Mouse (Mus musculus) MEL (cell line): Measurements from ENCODE around the gene Tekt4.

ENCODE experiments used
- CHD1 ChIP-seq: IDR thresholded peaks from 2 replicates; pipeline ENCODE4 v1.6.1; 2012; ENCODE audit warnings: low read depth, mild to moderate bottlenecking, inconsistent platforms, low read length, improper control_type of control experiment
- CHD2 ChIP-seq: IDR thresholded peaks from 2 replicates; pipeline ENCODE4 v1.6.1; 2011; ENCODE audit warnings: low read length, improper control_type of control experiment
- CTCF ChIP-seq, 3 experiments: IDR thresholded peaks in 2 of 3; conservative IDR thresholded peaks in 1 of 3; 2 replicates each; pipeline ENCODE4 v1.5.1; 2011 to 2012; ENCODE audit warnings: low read length in 3 of 3, low read depth in 2 of 3, mild to moderate bottlenecking in 2 of 3, improper control_type of control experiment in 1 of 3, inconsistent platforms in 1 of 3, mixed read lengths in 1 of 3, moderate library complexity in 1 of 3; ENCODE audit not compliant: control insufficient read depth in 1 of 3, insufficient read depth in 1 of 3, poor library complexity in 1 of 3, severe bottlenecking in 1 of 3
- ELF1 ChIP-seq: IDR thresholded peaks from 2 replicates; pipeline ENCODE4 v1.6.1; 2014; ENCODE audit warnings: low read depth, mild to moderate bottlenecking, inconsistent platforms, low read length, improper control_type of control experiment, moderate library complexity
- EP300 ChIP-seq, 2 experiments: IDR thresholded peaks; 2 replicates each; pipeline ENCODE4 v1.6.1; 2011; ENCODE audit warnings: improper control_type of control experiment in 2 of 2, low read length in 2 of 2, low read depth in 1 of 2, mild to moderate bottlenecking in 1 of 2
- ETS1 ChIP-seq: IDR thresholded peaks from 2 replicates; pipeline ENCODE4 v1.6.1; 2012; ENCODE audit warnings: low read depth, mild to moderate bottlenecking, inconsistent platforms, low read length, improper control_type of control experiment, moderate library complexity
- MAFK ChIP-seq: IDR thresholded peaks from 2 replicates; pipeline ENCODE4 v1.6.1; 2011; ENCODE audit warnings: low read depth, mild to moderate bottlenecking, low read length, improper control_type of control experiment, borderline replicate concordance
- MXI1 ChIP-seq: IDR thresholded peaks from 2 replicates; pipeline ENCODE4 v1.6.1; 2011; ENCODE audit warnings: mild to moderate bottlenecking, low read depth, low read length, improper control_type of control experiment
- POLR2A ChIP-seq, 2 experiments: IDR thresholded peaks; 2 replicates each; pipeline ENCODE4 v1.6.1; 2011 to 2012; ENCODE audit warnings: low read length in 2 of 2, mild to moderate bottlenecking in 2 of 2, control low read depth in 1 of 2, improper control_type of control experiment in 1 of 2, low read depth in 1 of 2, moderate library complexity in 1 of 2; ENCODE audit not compliant: control insufficient read depth in 1 of 2, insufficient read depth in 1 of 2, poor library complexity in 1 of 2
- TAL1 ChIP-seq: IDR thresholded peaks from 2 replicates; pipeline ENCODE4 v1.6.1; 2012; ENCODE audit warnings: mild to moderate bottlenecking, inconsistent platforms, low read length, moderate library complexity, mixed read lengths
- TCF12 ChIP-seq: IDR thresholded peaks from 2 replicates; pipeline ENCODE4 v1.6.1; 2014; ENCODE audit warnings: low read depth, mild to moderate bottlenecking, inconsistent platforms, low read length, improper control_type of control experiment, moderate library complexity
- ZC3H11A ChIP-seq: IDR thresholded peaks from 2 replicates; pipeline ENCODE4 v1.6.1; 2012; ENCODE audit warnings: low read depth, mild to moderate bottlenecking, inconsistent platforms, low read length, improper control_type of control experiment
- ZKSCAN1 ChIP-seq: IDR thresholded peaks from 2 replicates; pipeline ENCODE4 v1.6.1; 2012; ENCODE audit warnings: low read depth, mild to moderate bottlenecking, inconsistent platforms, low read length, improper control_type of control experiment, moderate library complexity
- ZNF384 ChIP-seq: IDR thresholded peaks from 2 replicates; pipeline ENCODE4 v1.6.1; 2012; ENCODE audit warnings: low read depth, mild to moderate bottlenecking, inconsistent platforms, low read length, improper control_type of control experiment

DNA sequence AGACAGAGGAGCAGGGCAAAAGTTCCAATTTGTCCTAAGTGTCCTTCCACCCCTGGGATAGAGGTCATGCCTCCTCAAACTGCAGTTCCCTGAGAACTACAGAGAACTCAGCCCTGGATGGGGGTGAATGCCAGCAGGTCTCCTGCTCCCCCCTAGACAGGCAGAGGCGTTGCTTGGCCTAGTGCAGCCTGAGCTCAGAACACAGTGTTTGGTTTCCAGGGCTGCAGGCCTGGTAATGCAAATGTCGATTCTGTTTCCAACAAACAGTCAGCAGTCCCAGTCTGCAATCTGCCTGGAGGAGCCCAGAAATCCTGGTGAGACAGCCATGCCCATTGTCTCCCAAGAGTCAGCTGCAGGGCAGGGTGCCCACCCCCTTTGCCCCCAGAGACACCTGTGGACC, at the start of gene Tekt4:
- TF ChIP-seq ELF1 (no peak), EP300 (IDR thresholded peaks at IDR 0.05; ENCODE audit: low read depth in 1 of 2, low read length in 2 of 2) (no peak), TAL1 (no peak), CTCF (IDR thresholded peaks at IDR 0.05 in 2 of 3, conservative IDR thresholded peaks at IDR 0.05 in 1 of 3; ENCODE audit: control insufficient read depth in 1 of 3, insufficient read depth in 1 of 3, low read depth in 2 of 3, low read length in 3 of 3, poor library complexity in 1 of 3, severe bottlenecking in 1 of 3) (no peak), TCF12 (no peak), POLR2A (IDR thresholded peaks at IDR 0.05; ENCODE audit: control insufficient read depth in 1 of 2, insufficient read depth in 1 of 2, low read depth in 1 of 2, low read length in 2 of 2, poor library complexity in 1 of 2) (no peak), ZKSCAN1 (no peak), MAFK (no peak), ETS1 (no peak), ZNF384 (no peak), CHD1 (no peak), CHD2 (no peak), MXI1 (no peak), ZC3H11A (no peak)
